Mouse (Mus musculus) erythroblast, adult 5-6 weeks (primary cell): ENCODE measurements around the gene Ldlrad3. TPM values are rescaled to one million over a fixed set of nuclear protein-coding genes. Genes with fewer than 3 reads are reported as not detected.

Experiments
- ATAC-seq: replicated peaks from 2 replicates; pipeline ENCODE4 v1.8.0; 2016; ENCODE audit warnings: moderate number of reproducible peaks, mild to moderate bottlenecking, moderate TSS enrichment, inconsistent platforms; ENCODE audit not compliant: poor library complexity, low FRiP score, severe bottlenecking
- total RNA-seq, 2 experiments: library from RNA; stranded (forward) in 1 of 2; stranded (reverse) in 1 of 2; fragments of 150-400 nt in 1 of 2; fragments of 200-764, 138-1000 nt in 1 of 2; gene quantifications; 2 replicates each; pipeline versions ENCODE4 v1.2.3 to v1.2.4; 2015 to 2017; ENCODE audit warnings: low replicate concordance in 2 of 2

Gene Ldlrad3
- total RNA-seq, 2 experiments from 2014 or later, result 6.2 to 7.7 TPM

DNA sequence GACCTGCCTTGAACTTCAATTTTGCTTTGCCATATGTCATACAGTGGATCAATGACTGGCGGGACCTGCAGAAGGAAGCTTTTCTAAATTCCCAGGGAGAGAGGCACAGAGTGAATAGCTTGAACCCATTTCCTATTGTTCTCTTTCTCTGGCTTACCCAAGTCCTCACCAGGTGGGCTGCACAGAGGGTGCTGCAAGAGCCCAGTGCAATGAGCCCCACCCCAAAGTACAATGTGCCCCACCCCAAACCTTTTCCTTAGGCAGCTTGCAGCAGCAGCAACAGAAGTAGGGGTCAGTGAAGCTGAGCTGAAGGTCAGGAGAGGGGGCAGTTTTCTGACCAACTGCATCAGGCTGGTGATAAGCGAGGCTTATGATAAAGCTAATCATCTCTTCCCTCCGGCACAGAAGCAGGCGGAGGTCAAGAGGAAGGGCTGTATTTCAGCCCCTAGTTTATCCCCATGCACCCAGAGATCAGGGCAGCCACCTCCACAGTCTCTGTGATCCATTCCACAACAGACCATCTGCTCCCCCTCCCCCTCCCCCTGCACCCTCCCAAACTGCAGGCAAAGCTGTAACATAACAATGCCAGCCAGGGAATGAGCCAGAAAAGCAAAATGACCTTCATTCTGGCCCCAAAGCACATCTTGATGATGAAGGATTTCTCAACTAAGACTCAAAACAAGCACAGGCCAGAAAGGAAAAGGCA lies 64.6 kb downstream of the Ldlrad3 start:
- ATAC-seq, result no peak

DNA sequence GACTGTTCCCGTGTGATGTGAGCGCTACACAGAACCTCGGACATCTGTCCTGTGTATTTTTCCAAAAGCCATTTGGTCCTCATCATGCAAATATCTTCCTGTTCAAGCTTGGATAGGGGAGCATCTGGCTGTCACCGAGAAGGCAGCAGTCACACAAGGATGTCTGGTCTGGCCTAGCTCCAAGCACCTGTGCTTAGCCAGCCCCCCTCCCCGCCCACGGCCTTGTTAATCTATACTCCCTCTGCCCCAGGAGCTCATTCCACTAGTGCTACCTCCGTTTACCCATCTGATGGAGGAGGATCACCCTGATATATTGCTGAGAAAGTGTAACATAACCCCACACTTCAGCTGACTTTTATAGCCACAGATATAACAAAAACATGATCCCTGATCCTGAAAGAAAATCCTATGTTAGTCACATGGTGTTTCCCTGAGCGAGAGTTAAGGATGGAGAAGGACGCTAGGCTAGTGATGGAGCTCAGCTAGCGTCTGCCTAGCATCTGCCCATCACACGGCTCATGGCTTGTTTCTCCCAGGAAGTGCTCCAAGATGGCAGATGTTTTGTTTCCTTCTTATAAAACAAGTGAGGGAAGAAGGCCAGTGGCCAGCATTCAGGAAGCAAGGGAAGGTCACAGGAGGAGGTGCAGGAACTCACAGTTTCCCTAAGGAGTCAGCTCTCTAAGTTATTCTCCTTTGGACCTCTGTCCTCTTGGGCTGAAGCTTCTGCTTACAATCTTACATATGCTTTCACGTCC lies 66.3 kb downstream of the Ldlrad3 start:
- no peak for ATAC-seq

DNA sequence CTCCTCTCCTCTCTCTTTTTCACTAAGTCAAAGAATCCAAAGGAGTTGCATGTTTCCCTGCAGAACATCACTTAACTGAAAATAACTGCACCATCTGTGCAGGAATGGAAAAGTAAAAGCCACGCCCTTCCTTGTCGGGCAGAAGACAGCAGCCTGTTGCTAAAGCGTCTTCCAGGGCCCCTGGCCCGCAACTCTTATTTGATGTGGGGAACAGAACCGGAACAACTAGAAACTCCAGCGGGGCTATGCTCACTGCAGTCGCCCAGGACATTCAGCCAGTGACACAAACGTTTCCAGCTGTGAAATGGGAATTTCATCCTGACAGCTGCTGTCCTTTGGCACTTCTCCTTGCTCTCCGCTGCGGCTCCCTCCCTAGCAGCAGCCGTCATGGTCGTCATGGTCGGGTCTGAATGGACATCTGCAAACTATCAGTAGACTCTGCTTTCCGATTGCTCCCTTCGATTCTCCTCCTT lies 67.2 kb downstream of the Ldlrad3 start:
- no peak for ATAC-seq

DNA sequence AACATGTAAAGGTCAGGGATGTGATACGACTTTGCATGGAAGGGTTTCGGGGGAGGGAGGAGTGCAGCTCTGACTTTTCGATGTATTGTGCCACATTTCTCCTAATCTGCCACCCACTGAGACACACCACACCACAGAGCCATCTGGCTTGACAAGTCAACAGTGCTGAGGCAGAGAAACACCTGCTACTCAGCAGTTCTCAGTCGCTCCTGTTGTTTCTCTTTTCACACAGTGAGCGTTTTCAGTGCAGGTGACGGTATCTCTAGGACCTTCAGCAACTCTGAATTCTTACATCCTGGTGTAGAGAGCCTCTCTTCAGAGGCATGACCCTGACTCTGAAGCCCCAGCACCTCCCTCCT lies 68.8 kb downstream of the Ldlrad3 start:
- no peak for ATAC-seq

DNA sequence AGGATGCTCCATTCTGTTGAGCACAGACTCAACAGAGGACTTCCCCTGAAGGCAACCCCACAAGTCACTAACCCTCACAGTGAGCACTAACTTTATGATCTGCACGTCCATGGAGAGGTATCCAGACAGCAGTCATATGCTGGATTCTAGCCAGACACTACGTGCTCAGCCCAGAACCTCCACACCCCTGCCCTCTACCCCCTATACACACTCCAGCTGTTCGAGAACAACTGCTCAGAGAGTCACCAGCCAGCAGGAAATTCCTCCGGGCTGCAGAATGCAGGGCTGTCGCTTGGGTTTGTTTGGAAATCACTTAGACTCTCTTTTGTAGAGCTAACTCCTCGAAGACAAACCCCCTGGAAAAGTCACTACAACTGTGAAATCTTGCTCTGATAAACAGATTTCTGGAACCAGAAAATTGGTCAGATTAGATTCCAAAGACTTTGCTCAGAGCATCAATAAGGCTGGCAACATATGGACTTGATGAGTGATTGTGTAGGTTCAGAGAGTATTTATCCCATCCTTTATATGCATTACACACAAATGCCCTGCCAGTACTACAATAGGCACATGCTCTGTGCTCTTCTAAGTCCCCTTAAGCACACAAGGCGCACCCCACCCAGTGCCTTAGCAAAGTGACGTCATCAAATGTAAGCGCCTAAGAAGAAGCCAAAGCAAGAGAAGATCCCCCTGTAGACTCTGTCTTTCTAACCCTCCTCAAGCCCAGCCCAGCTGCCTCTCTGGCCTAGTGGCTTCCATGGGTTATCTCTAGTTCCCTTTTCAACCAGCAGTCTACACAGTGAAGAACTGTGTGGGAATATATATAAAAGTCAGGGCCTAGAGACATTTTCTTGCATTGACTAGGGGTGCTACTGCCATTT lies 69.4 kb downstream of the Ldlrad3 start:
- no peak for ATAC-seq

DNA sequence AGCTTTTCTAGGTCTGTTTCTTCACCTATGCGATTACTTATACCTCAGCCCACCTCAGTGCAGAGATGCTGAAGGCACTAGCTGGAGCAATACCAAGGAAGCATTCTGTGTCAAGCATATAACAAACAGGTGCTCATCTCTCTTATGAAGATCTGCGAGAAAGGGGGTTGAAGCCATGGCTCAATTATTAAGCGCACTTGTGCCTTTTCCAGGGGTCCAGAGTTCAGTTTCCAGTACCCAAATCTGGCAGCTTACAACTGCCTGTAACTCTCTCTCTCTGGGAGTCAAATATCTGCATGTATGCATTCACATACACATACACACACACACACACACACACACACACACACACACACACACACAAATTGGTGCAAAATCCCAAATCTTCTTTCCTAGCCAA lies 72.4 kb downstream of the Ldlrad3 start:
- no peak for ATAC-seq

DNA sequence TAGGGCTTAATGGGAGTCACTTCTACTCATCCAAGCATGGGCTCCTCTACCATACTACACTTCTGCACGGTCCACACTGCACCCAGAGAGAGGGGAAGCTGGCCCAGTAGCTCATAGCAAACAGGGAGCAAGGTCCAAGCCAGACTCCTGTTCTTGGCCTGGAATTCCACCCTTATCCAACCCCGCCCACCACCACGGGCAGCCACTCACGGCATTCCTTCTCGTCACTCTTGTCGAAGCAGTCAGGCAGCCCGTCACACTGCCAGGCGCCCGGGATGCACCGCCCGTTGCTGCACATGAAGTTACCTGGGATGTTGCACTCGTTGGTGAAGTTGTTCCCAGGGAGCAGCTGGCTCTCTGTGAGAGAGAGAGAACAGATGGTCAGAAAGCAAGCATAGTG lies 72.9 kb downstream of the Ldlrad3 start:
- no peak for ATAC-seq

DNA sequence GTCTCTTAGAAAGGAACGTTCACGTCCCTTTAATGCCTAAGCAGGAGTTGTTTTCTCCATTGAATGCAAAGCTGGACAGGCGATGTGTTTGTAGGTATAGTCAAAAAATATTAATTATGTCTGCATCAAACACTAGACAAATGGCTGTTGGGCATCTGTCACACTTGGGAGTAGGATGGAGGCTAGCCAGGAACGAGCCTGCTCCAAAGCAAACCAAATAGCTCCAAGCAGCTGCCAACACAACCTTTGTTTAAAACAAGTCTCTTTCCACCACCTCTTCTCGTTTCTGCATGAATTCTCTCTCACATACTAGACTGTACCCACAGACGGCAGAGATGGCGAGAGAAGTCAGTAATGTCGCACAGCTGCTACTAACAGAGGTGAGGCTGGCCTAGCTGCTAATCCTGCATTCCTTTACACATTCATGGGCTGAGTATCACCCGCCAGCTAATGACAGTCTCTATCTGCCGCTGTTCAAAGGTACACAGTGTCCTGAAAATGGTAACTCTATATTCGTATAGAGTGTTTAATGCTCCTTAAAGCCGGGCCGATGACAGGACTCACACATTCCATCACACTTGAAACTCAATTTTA lies 74.2 kb downstream of the Ldlrad3 start:
- ATAC-seq, result no peak

DNA sequence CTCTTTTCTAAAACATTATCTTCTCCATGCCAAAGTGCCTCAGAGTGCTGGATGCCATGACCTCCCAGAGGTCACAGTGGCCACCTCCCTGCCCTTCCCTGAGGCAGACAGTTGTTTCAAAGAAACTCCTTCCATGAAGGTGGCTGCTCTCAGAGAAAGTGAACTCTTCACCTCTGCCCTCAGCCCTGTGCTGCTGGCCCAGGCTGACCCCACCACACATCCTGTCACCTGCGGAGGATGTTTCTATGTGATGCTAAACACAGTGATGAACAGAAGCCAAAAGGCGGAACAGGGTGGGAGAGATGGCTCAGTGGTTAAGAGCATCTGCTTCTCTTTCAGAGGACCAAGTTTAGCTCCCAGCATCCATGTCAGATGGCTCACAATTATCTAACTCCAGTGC lies 75.9 kb downstream of the Ldlrad3 start:
- no peak for ATAC-seq

DNA sequence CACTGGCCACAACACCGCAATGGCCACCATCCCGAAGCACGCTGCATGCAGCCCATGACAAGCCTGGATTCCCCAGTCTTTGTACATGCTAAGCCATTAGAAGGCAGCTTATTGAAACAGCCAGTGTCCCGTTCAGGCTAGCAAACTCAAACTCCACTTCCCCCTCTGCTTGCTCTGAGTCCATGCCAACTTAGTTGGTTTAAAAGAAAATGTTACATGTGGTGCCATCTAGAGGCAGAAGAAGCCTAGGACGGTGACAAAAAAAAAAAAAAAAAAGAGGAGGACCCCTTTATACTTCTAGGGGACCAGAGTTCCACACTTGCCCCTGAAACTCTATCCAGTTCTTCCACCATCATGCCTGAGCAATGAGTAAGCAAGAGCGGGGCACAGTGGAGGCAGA lies 78.9 kb downstream of the Ldlrad3 start:
- no peak for ATAC-seq

DNA sequence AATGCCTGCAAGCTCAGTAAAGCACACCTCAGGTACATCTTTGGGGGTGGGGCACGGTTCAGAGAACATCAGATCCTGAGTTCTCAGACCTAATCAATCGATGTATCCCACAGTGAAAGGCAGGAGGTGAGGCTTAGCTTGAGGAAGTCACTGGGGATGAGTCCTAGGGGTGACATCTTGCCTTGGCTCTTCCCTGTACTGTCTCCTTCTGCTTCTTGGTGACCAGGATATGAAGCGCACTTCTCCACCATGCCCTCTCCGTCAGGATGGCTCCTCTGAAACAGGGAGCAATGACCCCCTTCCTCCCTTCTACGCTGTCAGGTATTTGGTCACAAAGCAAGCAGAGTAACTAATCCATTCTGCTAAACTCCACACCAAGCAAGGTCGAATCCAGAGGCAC lies 79.5 kb downstream of the Ldlrad3 start:
- ATAC-seq, result no peak

DNA sequence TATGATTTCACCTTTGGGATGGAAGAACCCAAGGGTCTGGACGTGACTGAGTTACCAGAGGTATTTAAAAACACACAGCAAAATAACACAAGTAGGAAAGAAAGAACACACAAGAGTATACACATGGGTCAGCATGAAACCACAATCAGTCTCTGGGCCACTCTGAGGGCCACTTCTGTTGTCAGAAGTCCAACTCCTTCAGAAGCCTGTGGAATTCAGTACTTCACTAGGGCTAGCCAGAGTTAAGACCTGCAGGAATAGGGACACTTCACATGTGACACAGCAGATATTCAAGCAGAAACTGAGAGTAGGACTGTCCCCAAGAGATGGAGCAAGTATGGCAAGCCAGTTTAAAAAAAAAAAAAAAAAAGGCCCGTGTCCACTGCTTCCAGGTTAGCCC lies 80.7 kb downstream of the Ldlrad3 start:
- no peak for ATAC-seq

DNA sequence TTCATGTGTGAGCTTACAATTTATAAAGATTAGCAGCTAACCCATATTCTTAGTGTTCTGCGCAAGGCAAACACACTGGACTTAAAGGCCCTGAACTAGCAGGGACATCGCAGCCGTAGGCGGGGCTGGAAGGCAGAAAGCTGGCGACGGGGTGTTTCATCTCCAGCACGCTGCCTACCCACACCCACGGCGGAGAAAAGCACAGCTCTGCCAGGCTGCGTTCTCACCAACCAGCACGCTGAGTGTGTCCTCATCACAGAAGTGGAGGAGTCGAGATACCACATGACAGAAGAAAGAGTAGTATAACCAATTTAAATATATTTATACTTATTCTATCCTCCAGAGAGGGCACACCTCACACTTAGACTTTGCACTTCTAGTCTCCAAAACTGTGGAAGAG lies 82.2 kb downstream of the Ldlrad3 start:
- no peak for ATAC-seq

DNA sequence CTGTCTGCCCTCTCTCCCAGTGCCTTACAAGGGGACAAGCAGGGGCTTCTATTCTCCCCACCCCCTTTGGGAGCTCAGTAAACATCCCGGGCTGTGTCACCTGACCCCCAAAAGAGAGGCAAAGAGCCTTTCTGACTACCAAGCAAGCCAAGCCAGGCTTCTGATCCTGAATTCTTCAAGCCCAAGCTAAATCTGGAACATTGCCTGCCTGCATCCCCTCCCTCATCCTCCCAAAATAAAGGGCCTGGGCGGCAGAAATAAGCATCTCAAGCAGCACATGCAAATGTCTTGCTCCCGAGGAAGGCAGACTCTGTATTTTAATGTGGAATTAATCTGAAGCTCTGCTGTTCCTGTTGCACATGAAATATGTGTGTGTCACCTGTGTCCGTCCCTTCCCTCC lies 85.7 kb downstream of the Ldlrad3 start:
- no peak for ATAC-seq

DNA sequence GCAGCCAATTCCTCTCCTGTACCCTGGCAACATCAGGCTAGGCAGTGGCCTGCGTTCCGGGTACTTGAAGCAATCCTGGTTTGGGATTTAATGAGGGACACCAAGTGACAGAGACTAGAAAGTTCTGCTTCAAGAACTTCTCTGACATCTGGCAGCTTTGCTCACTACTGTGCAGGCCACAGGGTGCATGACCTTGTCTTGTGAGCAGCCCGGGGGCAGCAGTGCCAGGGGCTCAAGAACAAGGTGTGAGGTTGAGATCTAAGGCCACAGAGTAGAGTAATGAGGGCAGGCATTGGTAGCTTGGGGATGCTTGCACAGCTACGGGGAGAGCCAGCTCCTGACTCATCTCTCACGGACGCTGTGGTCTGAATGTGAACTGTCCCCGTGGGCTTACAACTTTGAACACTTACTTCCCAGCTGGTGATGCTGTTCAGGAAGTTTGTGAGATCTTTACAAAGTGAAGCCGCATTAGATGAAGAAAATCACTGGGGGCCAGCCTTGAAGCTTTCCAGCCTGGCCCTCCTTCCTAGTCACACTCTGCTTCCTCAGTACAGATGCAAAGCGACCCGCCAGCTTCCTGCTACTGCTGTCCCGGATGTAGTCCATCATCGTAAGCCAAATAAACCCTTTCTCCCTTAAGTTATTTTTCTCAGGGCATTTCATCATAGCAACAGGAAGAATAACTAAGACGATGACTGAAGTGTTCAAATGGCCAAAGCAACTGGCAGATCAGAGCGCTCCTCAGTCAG lies 86.3 kb downstream of the Ldlrad3 start:
- ATAC-seq, result no peak

DNA sequence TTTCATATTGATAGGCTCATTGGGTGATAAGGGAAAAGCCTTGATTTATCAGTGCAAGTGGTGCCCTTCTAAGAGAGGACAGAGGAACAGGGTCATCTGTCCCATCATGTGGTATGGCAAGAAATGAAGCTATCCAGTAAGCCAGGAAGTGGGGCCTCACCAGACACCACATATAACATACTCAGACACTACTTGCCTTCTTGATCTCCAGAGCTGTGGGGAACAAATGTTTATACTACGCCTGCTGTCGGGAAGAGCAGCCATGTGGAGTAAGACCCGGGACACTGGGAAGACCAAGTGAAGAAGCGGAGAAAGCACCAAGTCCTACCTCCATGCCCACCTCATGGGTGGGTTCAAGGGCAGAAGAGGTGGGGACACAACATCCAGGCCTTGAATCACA lies 86.9 kb downstream of the Ldlrad3 start:
- no peak for ATAC-seq

DNA sequence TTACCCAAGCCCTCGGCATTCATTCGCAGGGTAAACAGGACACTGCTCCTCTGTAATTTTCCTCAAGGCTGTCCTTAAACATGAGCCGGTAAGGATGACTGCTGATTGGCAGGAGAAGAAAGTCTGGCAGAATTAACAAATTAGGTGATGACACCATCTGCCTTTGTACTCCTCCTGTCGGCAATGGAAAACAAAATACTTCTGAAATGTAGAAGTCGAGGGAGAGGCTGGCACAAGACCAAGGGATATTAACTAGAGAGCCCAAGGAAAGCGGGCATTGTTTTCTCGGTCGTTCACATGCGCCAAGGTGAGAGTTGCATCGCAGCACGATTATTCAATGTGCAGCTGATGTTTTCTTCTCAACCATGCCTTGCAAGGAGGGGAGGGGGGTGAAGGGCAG lies 91.4 kb downstream of the Ldlrad3 start:
- no peak for ATAC-seq

DNA sequence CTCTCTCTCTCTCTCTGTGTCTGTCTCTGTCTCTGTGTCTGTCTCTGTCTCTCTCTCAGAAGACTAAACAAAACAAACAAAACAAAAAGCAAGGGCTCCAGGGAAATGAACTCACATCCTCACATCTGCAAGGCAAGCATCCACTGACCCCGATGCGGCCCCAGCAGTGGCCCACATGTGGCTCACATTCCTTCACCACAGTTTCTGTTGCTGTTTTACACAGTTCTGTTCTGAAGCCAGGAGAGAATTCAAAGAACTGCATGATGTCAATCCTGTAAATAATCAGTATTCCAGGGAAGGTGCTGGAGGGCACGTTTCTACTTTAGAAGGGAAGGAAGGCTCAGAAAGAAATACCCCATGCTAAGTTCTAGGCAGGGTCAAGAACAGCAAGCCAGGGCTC lies 91.9 kb downstream of the Ldlrad3 start:
- ATAC-seq, result no peak

DNA sequence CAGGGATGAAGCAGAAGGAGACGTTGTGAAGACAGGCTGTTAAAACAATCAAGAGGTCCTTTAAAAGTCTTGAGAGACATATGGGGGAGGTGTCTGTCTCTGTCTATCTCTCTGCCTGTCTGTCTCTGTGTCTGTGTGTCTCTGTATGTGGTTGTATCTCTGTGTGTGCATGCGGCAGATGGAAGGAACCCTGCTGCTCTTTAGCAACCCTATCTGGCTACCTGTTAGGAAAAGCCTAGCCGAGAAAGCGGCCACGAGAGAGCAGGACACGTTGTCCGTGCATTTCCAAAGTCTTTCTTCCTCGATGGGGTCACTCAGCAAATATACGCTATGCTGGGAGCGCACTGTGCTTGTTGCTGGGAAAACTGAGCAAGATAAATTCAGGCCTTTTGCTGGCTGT lies 93.6 kb downstream of the Ldlrad3 start:
- no peak for ATAC-seq
